24 mouse cellular contexts compared by ENCODE assay signal in the genomic region with DNA sequence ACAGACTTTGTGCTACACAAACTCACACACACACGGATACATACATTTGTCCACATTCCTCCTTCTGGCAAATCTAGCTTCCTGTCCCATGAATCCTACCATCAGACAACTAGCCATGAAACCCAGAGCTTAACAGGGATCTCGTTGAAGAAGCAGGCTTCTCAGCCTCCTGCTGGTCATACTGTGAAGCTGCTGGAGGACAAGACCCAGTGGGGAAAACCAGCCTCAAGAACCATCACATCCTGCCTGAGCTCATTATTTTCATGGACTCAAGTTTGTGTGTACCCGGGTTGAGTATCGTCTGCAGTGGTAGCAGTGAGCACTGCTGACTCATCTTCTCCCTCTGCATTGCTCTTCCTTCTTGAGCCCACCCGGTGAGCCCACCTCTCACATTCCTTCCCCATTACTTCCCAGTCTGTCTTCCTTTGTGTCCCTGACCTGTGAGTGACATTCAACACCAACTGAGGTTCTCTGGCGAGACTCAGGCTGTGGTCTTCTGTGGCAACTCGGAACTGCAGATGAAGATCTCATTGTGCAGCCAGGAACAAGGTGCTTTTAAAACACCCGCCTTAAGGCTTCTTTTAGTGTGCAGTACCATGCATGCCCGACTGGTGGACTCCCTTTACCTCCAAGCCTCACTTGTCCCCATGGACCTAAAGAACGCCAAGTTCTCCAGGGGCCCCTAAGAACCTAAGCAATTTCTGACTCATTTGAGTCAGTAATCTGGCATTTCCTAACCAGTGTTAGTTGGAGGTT. TPM values are rescaled to one million over a fixed set of nuclear protein-coding genes. Genes with fewer than 3 reads are reported as not detected.
A peak's percentile ranks its signal among the peaks of the same experiment; 100 is the strongest.
DNase-seq lines count a peak whose midpoint lies in the region; ATAC-seq and TF ChIP-seq lines count a peak whose summit lies in the region.
"Had no signal": no experiment of that assay in that cellular context is flagged by ENCODE, and none has a peak within 500 bp of the region (broad histone marks: within the 10 kb centered on the region; RNA-seq: fewer than 3 reads in every experiment).

No protein-coding gene starts in this region.

- H3K9me3 ChIP-seq in kidney, postnatal 0 days (replicated peaks; ENCODE audit: low read length): peaks cover 9% of the 10 kb centered on the region; the same call in 1 of the 2 replicates
- H3K9me3 ChIP-seq in kidney, embryonic 14.5 days (ENCODE audit: control insufficient read depth, low read length): peaks cover 26% of the 10 kb centered on the region
- H3K9me3 ChIP-seq in midbrain, postnatal 0 days (ENCODE audit: low read length): peaks cover 16% of the 10 kb centered on the region
- peaks cover 12% of the 10 kb centered on the region for H3K9me3 ChIP-seq in midbrain, embryonic 16.5 days (replicated peaks; ENCODE audit: control insufficient read depth, low read length, poor library complexity, severe bottlenecking)

- no peak overlapping the region for H3K9ac ChIP-seq in kidney, postnatal 0 days (ENCODE audit: low read depth, low read length)
- H3K9ac ChIP-seq in kidney, embryonic 14.5 days (ENCODE audit: low read depth, low read length): no peak overlapping the region
- no peak overlapping the region for H3K9ac ChIP-seq in midbrain, postnatal 0 days (replicated peaks; ENCODE audit: low read length, poor library complexity, severe bottlenecking)
- no peak overlapping the region for H3K9ac ChIP-seq in midbrain, embryonic 16.5 days (ENCODE audit: low read depth, low read length)
- H3K9ac ChIP-seq: embryonic facial prominence, embryonic 15.5 days; midbrain, embryonic 13.5 days; neural tube, embryonic 12.5 days had no signal

- no peak overlapping the region for H3K4me3 ChIP-seq in kidney, postnatal 0 days (replicated peaks; ENCODE audit: low read depth, low read length)
- H3K4me3 ChIP-seq in kidney, embryonic 14.5 days (ENCODE audit: low read length): no peak overlapping the region
- H3K4me3 ChIP-seq in midbrain, postnatal 0 days (ENCODE audit: low read depth, low read length): no peak overlapping the region
- H3K4me3 ChIP-seq in midbrain, embryonic 16.5 days (ENCODE audit: low read depth, low read length): no peak overlapping the region
- H3K4me3 ChIP-seq: embryonic facial prominence, embryonic 15.5 days; midbrain, embryonic 13.5 days; neural tube, embryonic 12.5 days had no signal

- DNase-seq in heart, adult 11 months: peak; percentile 41
- no peak for DNase-seq in heart, adult 9 months (ENCODE audit: low spot score in 2 of 2)
- DNase-seq in kidney, postnatal 0 days (ENCODE audit: low spot score): no peak
- no peak for DNase-seq in midbrain, postnatal 0 days (ENCODE audit: low spot score)
- no peak for DNase-seq in spleen, postnatal 4 days (ENCODE audit: low spot score in 2 of 2)
- DNase-seq: adrenal gland, postnatal 14 days; cerebellum, adult 9-10 months; gastrocnemius, postnatal 14 days; heart, postnatal 10 days; kidney, adult 8-10 months; kidney, postnatal 36 days; layer of hippocampus, adult 9-11 months; left cerebral cortex, postnatal 4 days; liver; lung, adult 2 months; right cerebral cortex, postnatal 14 days had no signal

- peaks cover 60% of the 10 kb centered on the region for H3K36me3 ChIP-seq in kidney, postnatal 0 days (ENCODE audit: insufficient read depth, low read length)
- peaks cover 69% of the 10 kb centered on the region for H3K36me3 ChIP-seq in kidney, embryonic 14.5 days (ENCODE audit: control insufficient read depth, insufficient read depth, low read length)
- H3K36me3 ChIP-seq in midbrain, postnatal 0 days (ENCODE audit: insufficient read depth, low read length): peaks cover 73% of the 10 kb centered on the region
- peaks cover 67% of the 10 kb centered on the region for H3K36me3 ChIP-seq in midbrain, embryonic 16.5 days (ENCODE audit: control insufficient read depth, insufficient read depth, low read length)

- H3K4me1 ChIP-seq in kidney, postnatal 0 days (replicated peaks; ENCODE audit: insufficient read depth, low read length): no peaks in the 10 kb centered on the region
- no peaks in the 10 kb centered on the region for H3K4me1 ChIP-seq in kidney, embryonic 14.5 days (ENCODE audit: control insufficient read depth, insufficient read depth, low read length)
- H3K4me1 ChIP-seq in midbrain, postnatal 0 days (ENCODE audit: insufficient read depth, low read length): no peaks in the 10 kb centered on the region
- H3K4me1 ChIP-seq in midbrain, embryonic 16.5 days (ENCODE audit: control insufficient read depth, insufficient read depth, low read length): no peaks in the 10 kb centered on the region
- H3K4me1 ChIP-seq: embryonic facial prominence, embryonic 15.5 days; heart, embryonic 10.5 days; midbrain, embryonic 13.5 days had no signal

- ATAC-seq in kidney, postnatal 0 days (replicated peaks; ENCODE audit: low FRiP score, low read depth): no peak
- no peak for ATAC-seq in kidney, embryonic 14.5 days (ENCODE audit: low FRiP score, low TSS enrichment)
- ATAC-seq in midbrain, postnatal 0 days (ENCODE audit: low FRiP score): no peak
- no peak for ATAC-seq in midbrain, embryonic 16.5 days
- ATAC-seq: forebrain, embryonic 16.5 days had no signal

- 89% methylated on average over 10 of the region's 10 CpGs for WGBS in kidney, postnatal 0 days
- WGBS in kidney, embryonic 14.5 days: 89% methylated on average over 10 of the region's 10 CpGs
- 82% methylated on average over 10 of the region's 10 CpGs for WGBS in midbrain, postnatal 0 days
- WGBS in midbrain, embryonic 16.5 days: 80% methylated on average over 10 of the region's 10 CpGs

- H3K4me2 ChIP-seq in kidney, postnatal 0 days (ENCODE audit: low read length): no peak overlapping the region
- H3K4me2 ChIP-seq in kidney, embryonic 14.5 days (replicated peaks; ENCODE audit: low read depth, low read length): no peak overlapping the region
- H3K4me2 ChIP-seq in midbrain, postnatal 0 days (ENCODE audit: low read depth, low read length, poor library complexity, severe bottlenecking): no peak overlapping the region
- no peak overlapping the region for H3K4me2 ChIP-seq in midbrain, embryonic 16.5 days (ENCODE audit: low read length)
- H3K4me2 ChIP-seq: embryonic facial prominence, embryonic 15.5 days; midbrain, embryonic 13.5 days; neural tube, embryonic 12.5 days had no signal

- H3K27me3 ChIP-seq in kidney, postnatal 0 days (ENCODE audit: insufficient read depth, low read length): no peaks in the 10 kb centered on the region
- no peaks in the 10 kb centered on the region for H3K27me3 ChIP-seq in kidney, embryonic 14.5 days (ENCODE audit: control insufficient read depth, insufficient read depth, low read length)
- no peaks in the 10 kb centered on the region for H3K27me3 ChIP-seq in midbrain, postnatal 0 days (ENCODE audit: insufficient read depth, low read length)
- H3K27me3 ChIP-seq in midbrain, embryonic 16.5 days (ENCODE audit: control insufficient read depth, insufficient read depth, low read depth, low read length): no peaks in the 10 kb centered on the region
- H3K27me3 ChIP-seq: embryonic facial prominence, embryonic 15.5 days; megakaryocyte, embryonic 14.5 days; midbrain, embryonic 13.5 days; neural tube, embryonic 12.5 days had no signal

- H3K27ac ChIP-seq in kidney, postnatal 0 days: no peak overlapping the region
- no peak overlapping the region for H3K27ac ChIP-seq in kidney, embryonic 14.5 days (ENCODE audit: low read depth, low read length)
- H3K27ac ChIP-seq in midbrain, postnatal 0 days (ENCODE audit: low read depth, low read length): no peak overlapping the region
- no peak overlapping the region for H3K27ac ChIP-seq in midbrain, embryonic 16.5 days (ENCODE audit: low read length)
- H3K27ac ChIP-seq: embryonic facial prominence, embryonic 15.5 days; heart, embryonic 10.5 days; midbrain, embryonic 13.5 days; neural tube, embryonic 12.5 days had no signal

- peak; percentile 46 for TF ChIP-seq CTCF in kidney, postnatal 0 days (IDR thresholded peaks at IDR 0.05; ENCODE audit: low read depth)
- peak; percentile 47 for TF ChIP-seq CTCF in midbrain, postnatal 0 days (IDR thresholded peaks at IDR 0.05)

RNA-seq across cellular contexts. Expression of a gene that starts 22.6 kb away (rescaled TPM):
- 7.0 and 7.6 TPM in 2 replicates for polyA plus RNA-seq in kidney, postnatal 0 days (2015; fragmentation: Nextera tagmentation; extraction: Ambion mirVana)
- 11.2 and 11.9 TPM in 2 replicates for polyA plus RNA-seq in kidney, embryonic 14.5 days (2014; fragmentation: Nextera tagmentation; extraction: Ambion mirVana)
- total RNA-seq in midbrain, postnatal 0 days (2014; rRNA removed): 36.8 and 37.5 TPM in 2 replicates
- polyA plus RNA-seq in midbrain, postnatal 0 days (2015; fragmentation: Nextera tagmentation; extraction: Ambion mirVana): 15.8 and 18.1 TPM in 2 replicates
- 14.1 TPM in 2 replicates for polyA plus RNA-seq in midbrain, embryonic 16.5 days (2015; fragmentation: Nextera tagmentation; extraction: Ambion mirVana)
